Mouse (Mus musculus) midbrain, embryonic 11.5 days (tissue): ENCODE results near the gene Chka. TPM values are rescaled to one million over a fixed set of nuclear protein-coding genes. Genes with fewer than 3 reads are reported as not detected.

ENCODE experiments used
- ATAC-seq: fragments of 200-750 bp; cut with Nextera tagmentation; 2 replicates; pipeline ENCODE4 v1.8.0; 2017; ENCODE audit warnings: moderate TSS enrichment, moderate library complexity; ENCODE audit not compliant: low FRiP score
- DNase-seq: peaks from one replicate; pipeline ENCODE4 v3.0.0; 2015; ENCODE audit warnings: low spot score; ENCODE audit errors: missing footprints
- H3K27ac ChIP-seq: fragments of 300-500 bp; sonication (generic); 2 replicates; pipeline ENCODE4 v1.5.1; 2014; ENCODE audit warnings: low read depth, low read length
- H3K27me3 ChIP-seq: fragments of 300-500 bp; sonication (generic); 2 replicates; pipeline ENCODE4 v1.6.1; 2014; ENCODE audit warnings: mild to moderate bottlenecking, low read length, moderate library complexity, mixed read lengths; ENCODE audit not compliant: control insufficient read depth, insufficient read depth
- H3K36me3 ChIP-seq: fragments of 300-500 bp; sonication (generic); 2 replicates; pipeline ENCODE4 v1.6.1; 2014; ENCODE audit warnings: mild to moderate bottlenecking, low read length, moderate library complexity, mixed read lengths; ENCODE audit not compliant: control insufficient read depth, insufficient read depth
- H3K4me1 ChIP-seq: fragments of 300-500 bp; sonication (generic); 2 replicates; pipeline ENCODE4 v1.6.1; 2014; ENCODE audit warnings: low read length; ENCODE audit not compliant: control insufficient read depth, insufficient read depth
- H3K4me2 ChIP-seq: fragments of 300-500 bp; sonication (generic); 2 replicates; pipeline ENCODE4 v1.6.1; 2014; ENCODE audit warnings: mild to moderate bottlenecking, moderate library complexity
- H3K4me3 ChIP-seq: fragments of 300-500 bp; sonication (generic); 2 replicates; pipeline ENCODE4 v1.5.1; 2014; ENCODE audit warnings: low read depth, low read length
- H3K9ac ChIP-seq: fragments of 300-500 bp; sonication (generic); 2 replicates; pipeline ENCODE4 v1.6.1; 2014; ENCODE audit warnings: low read length
- H3K9me3 ChIP-seq: fragments of 300-500 bp; sonication (generic); 2 replicates; pipeline ENCODE4 v1.6.1; 2016; ENCODE audit warnings: low read length; ENCODE audit not compliant: control insufficient read depth
- WGBS: fragments of 180-500 bp; shearing (Covaris S2); extraction: QIAGEN DNeasy Blood & Tissue Kit; methylation state at CpG from one replicate; pipeline ENCODE4 v1.1.7; 2014; 5-methylcytosine and 5-hydroxymethylcytosine counted together
- polyA plus RNA-seq: library from polyadenylated mRNA; unstranded; fragments of >200 nt; fragmentation: Nextera tagmentation; extraction: Ambion mirVana; gene quantifications from 2 replicates; pipeline ENCODE4 v1.2.1, GENCODE M21; 2014

The Chka gene
- polyA plus RNA-seq, 1 experiment from 2014 or later: 53.0 TPM

GRCm38 (mm10) chr19:3868290-3868689, 16.7 kb downstream of the Chka start:
- H3K4me2 ChIP-seq: no peak overlapping the region
- H3K9me3 ChIP-seq: no peaks in the 10 kb centered on the region; the same call in 1 of the 2 replicates
- DNase-seq (no peak), ATAC-seq (no peak)
- H3K4me1 ChIP-seq: no peaks in the 10 kb centered on the region
- H3K4me3 ChIP-seq: no peak overlapping the region
- H3K9ac ChIP-seq: no peak overlapping the region
- WGBS: 97% methylated on average over 1 of the region's 1 CpGs
- no peak overlapping the region for H3K27ac ChIP-seq
- H3K36me3 ChIP-seq: no peaks in the 10 kb centered on the region
- H3K27me3 ChIP-seq: no peaks in the 10 kb centered on the region

GRCm38 (mm10) chr19:3871468-3871867, 19.9 kb downstream of the Chka start:
- Histone ChIP-seq H3K4me2 (no peak overlapping the region), H3K27ac (no peak overlapping the region), H3K4me1 (no peaks in the 10 kb centered on the region), H3K36me3 (no peaks in the 10 kb centered on the region), H3K4me3 (no peak overlapping the region), H3K9me3 (no peaks in the 10 kb centered on the region), H3K9ac (no peak overlapping the region), H3K27me3 (no peaks in the 10 kb centered on the region)
- ATAC-seq: no peak
- no peak for DNase-seq

- Histone ChIP-seq H3K4me1 (no peaks in the 10 kb centered on the region), H3K4me3 (no peak overlapping the region), H3K27ac (no peak overlapping the region), H3K4me2 (no peak overlapping the region), H3K36me3 (no peaks in the 10 kb centered on the region), H3K27me3 (no peaks in the 10 kb centered on the region), H3K9ac (no peak overlapping the region), H3K9me3 (no peaks in the 10 kb centered on the region)
- 86% methylated on average over 4 of the region's 4 CpGs for WGBS
- DNase-seq: no peak
- ATAC-seq: no peak
These were observed 20.8 kb downstream of the Chka start for GRCm38 (mm10) chr19:3872373-3872772.

GRCm38 (mm10) chr19:3875045-3875444, 23.5 kb downstream of the Chka start:
- no peak overlapping the region for H3K27ac ChIP-seq
- H3K4me3 ChIP-seq: no peak overlapping the region
- WGBS: 90% methylated on average over 7 of the region's 7 CpGs
- ATAC-seq (no peak), DNase-seq (no peak)
- H3K4me1 ChIP-seq: no peaks in the 10 kb centered on the region
- no peaks in the 10 kb centered on the region for H3K36me3 ChIP-seq
- no peak overlapping the region for H3K4me2 ChIP-seq
- H3K9ac ChIP-seq: no peak overlapping the region
- H3K27me3 ChIP-seq: no peaks in the 10 kb centered on the region
- H3K9me3 ChIP-seq: no peaks in the 10 kb centered on the region

- Histone ChIP-seq H3K4me2 (no peak overlapping the region), H3K27me3 (no peaks in the 10 kb centered on the region), H3K36me3 (no peaks in the 10 kb centered on the region; the same call in 1 of the 2 replicates), H3K4me3 (no peak overlapping the region), H3K27ac (no peak overlapping the region), H3K9ac (no peak overlapping the region), H3K9me3 (no peaks in the 10 kb centered on the region), H3K4me1 (no peaks in the 10 kb centered on the region)
- 91% methylated on average over 6 of the region's 6 CpGs for WGBS
- DNase-seq (no peak), ATAC-seq (no peak)
These were observed 28.7 kb downstream of the Chka start for GRCm38 (mm10) chr19:3880054-3880848.

GRCm38 (mm10) chr19:3882214-3882613, 30.6 kb downstream of the Chka start:
- H3K4me1 ChIP-seq: no peaks in the 10 kb centered on the region
- no peak overlapping the region for H3K27ac ChIP-seq
- H3K4me2 ChIP-seq: no peak overlapping the region
- ATAC-seq (no peak), DNase-seq (no peak)
- no peaks in the 10 kb centered on the region for H3K27me3 ChIP-seq
- no peak overlapping the region for H3K4me3 ChIP-seq
- 85% methylated on average over 4 of the region's 4 CpGs for WGBS
- H3K36me3 ChIP-seq: no peaks in the 10 kb centered on the region; the same call in 1 of the 2 replicates
- no peak overlapping the region for H3K9ac ChIP-seq
- H3K9me3 ChIP-seq: no peaks in the 10 kb centered on the region

- H3K36me3 ChIP-seq: no peaks in the 10 kb centered on the region; the same call in 1 of the 2 replicates
- no peak overlapping the region for H3K4me3 ChIP-seq
These were observed 32.9 kb downstream of the Chka start for GRCm38 (mm10) chr19:3884325-3884990.

GRCm38 (mm10) chr19:3889096-3889495, 37.5 kb downstream of the Chka start:
- Histone ChIP-seq H3K4me3 (no peak overlapping the region), H3K27me3 (no peaks in the 10 kb centered on the region), H3K9me3 (no peaks in the 10 kb centered on the region), H3K27ac (no peak overlapping the region), H3K9ac (no peak overlapping the region), H3K36me3 (peaks cover 21% of the 10 kb centered on the region), H3K4me1 (no peaks in the 10 kb centered on the region), H3K4me2 (no peak overlapping the region)
- ATAC-seq: no peak
- WGBS: 94% methylated on average over 5 of the region's 5 CpGs
- DNase-seq: no peak

More at GRCm38 (mm10) chr19:3884325-3884990, 32.9 kb downstream of the Chka start:
- Histone ChIP-seq H3K27ac (no peak overlapping the region), H3K4me1 (no peaks in the 10 kb centered on the region), H3K9ac (no peak overlapping the region), H3K9me3 (no peaks in the 10 kb centered on the region), H3K4me2 (no peak overlapping the region), H3K27me3 (no peaks in the 10 kb centered on the region)
- WGBS: 91% methylated on average over 6 of the region's 6 CpGs
- DNase-seq: no peak
- ATAC-seq: no peak

- Histone ChIP-seq H3K27me3 (no peaks in the 10 kb centered on the region), H3K4me2 (no peak overlapping the region), H3K4me3 (no peak overlapping the region), H3K9me3 (no peaks in the 10 kb centered on the region), H3K4me1 (peaks cover 3% of the 10 kb centered on the region), H3K27ac (no peak overlapping the region), H3K36me3 (peaks cover 23% of the 10 kb centered on the region), H3K9ac (no peak overlapping the region)
- WGBS: 89% methylated on average over 8 of the region's 8 CpGs
- ATAC-seq (no peak), DNase-seq (no peak)
These were observed 38.6 kb downstream of the Chka start for GRCm38 (mm10) chr19:3890181-3890580.
